Mouse (Mus musculus) cerebellum, adult 2 months (tissue): ENCODE results near the gene Hist1h2ae.

Experiments used
- CTCF ChIP-seq: fragments of 200-500 bp; IDR thresholded peaks from 2 replicates; pipeline ENCODE4 v1.5.1; 2011; ENCODE audit warnings: low read depth, mild to moderate bottlenecking, control low read depth, low read length, moderate library complexity, borderline replicate concordance; ENCODE audit not compliant: insufficient read depth
- POLR2A ChIP-seq: fragments of 200-500 bp; IDR thresholded peaks from 2 replicates; pipeline ENCODE4 v1.6.1; 2011; ENCODE audit warnings: low read length, control low read depth, borderline replicate concordance; ENCODE audit not compliant: insufficient read depth

DNA sequence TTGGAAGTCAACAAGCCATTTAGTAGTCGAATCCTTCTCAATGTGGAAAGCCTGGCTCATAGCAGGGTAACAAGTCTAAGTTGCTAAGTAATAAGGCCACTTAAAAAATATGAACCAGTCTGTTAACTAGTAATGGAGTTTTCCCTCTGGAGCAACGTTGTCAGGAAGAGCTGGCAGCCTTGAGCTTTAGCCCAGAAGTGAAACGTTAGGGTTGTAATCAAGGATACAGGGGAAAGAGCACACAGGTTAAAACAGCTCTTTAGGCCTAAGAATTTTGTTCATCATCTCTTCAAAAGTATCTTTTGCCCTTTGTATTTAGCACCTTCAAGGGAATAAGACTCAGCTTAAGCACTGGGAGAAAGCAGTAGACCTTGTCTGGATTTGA, 20.3 kb downstream of the Hist1h2ae start:
- TF ChIP-seq CTCF (no peak), POLR2A (no peak)
